In genomic region chr11:114933591-114933990, GRCm38 (mm10) we compare ENCODE assay signal across 30 mouse cellular contexts. TPM values are rescaled to one million over a fixed set of nuclear protein-coding genes. Genes with fewer than 3 reads are reported as not detected.
DNase-seq lines count a peak whose midpoint lies in the region; ATAC-seq and TF ChIP-seq lines count a peak whose summit lies in the region.
"Had no signal": no experiment of that assay in that cellular context is flagged by ENCODE, and none has a peak within 500 bp of the region (broad histone marks: within the 10 kb centered on the region; RNA-seq: fewer than 3 reads in every experiment).

No protein-coding gene starts in this region.

- ATAC-seq in erythroblast, adult 5-6 weeks (replicated peaks; ENCODE audit: low FRiP score, poor library complexity, severe bottlenecking), result no peak
- ATAC-seq: CD4-positive, CD25-positive, alpha-beta regulatory T cell, adult 4 months; forebrain, embryonic 16.5 days had no signal

- no peak overlapping the region for H3K27ac ChIP-seq in gastrocnemius, adult 2 months
- no peak overlapping the region for H3K27ac ChIP-seq in limb, embryonic 10.5 days
- no peak overlapping the region for H3K27ac ChIP-seq in hindbrain, embryonic 10.5 days
- H3K27ac ChIP-seq: embryonic facial prominence, embryonic 15.5 days; heart, embryonic 15.5 days; hindbrain, embryonic 14.5 days; left cerebral cortex, adult 2 months; liver, embryonic 14.5 days; midbrain, embryonic 12.5 days had no signal

- intact Hi-C loops in gastrocnemius, adult 2 months (cut with DNase I), result no loop called here
- intact Hi-C loops in gastrocnemius, postnatal 14 days (cut with DNase I; ENCODE audit: low total_unique reads), result no loop called here

- no peak for DNase-seq in gastrocnemius, adult 2 months
- DNase-seq in gastrocnemius, postnatal 14 days, result no peak
- peak; percentile 29 for DNase-seq in lung, postnatal 36 days
- DNase-seq in lung, postnatal 14 days, result no peak
- DNase-seq in limb, embryonic 10.5 days (ENCODE audit: low spot score), result peak; percentile 24
- no peak for DNase-seq in hindbrain, embryonic 10.5 days (ENCODE audit: low spot score)
- DNase-seq: adrenal gland, postnatal 25 days; gastrocnemius, postnatal 36 days; heart, postnatal 36 days; kidney, adult 8-10 months; kidney, postnatal 10 days; right cerebral cortex, postnatal 25 days; thymus, adult 18-20 months; thymus, postnatal 36 days had no signal

- WGBS in limb, embryonic 10.5 days, result 84% methylated on average over 4 of the region's 4 CpGs
- 81% methylated on average over 4 of the region's 4 CpGs for WGBS in hindbrain, embryonic 10.5 days

- no peaks in the 10 kb centered on the region for H3K36me3 ChIP-seq in limb, embryonic 10.5 days
- no peaks in the 10 kb centered on the region for H3K36me3 ChIP-seq in myocyte (ENCODE audit: control insufficient read depth, insufficient read depth)
- no peaks in the 10 kb centered on the region for H3K36me3 ChIP-seq in hindbrain, embryonic 10.5 days
- H3K36me3 ChIP-seq: embryonic facial prominence, embryonic 15.5 days; heart, embryonic 15.5 days; midbrain, embryonic 12.5 days had no signal

- H3K9me3 ChIP-seq in limb, embryonic 10.5 days (replicated peaks), result no peaks in the 10 kb centered on the region
- H3K9me3 ChIP-seq in hindbrain, embryonic 10.5 days, result no peaks in the 10 kb centered on the region
- H3K9me3 ChIP-seq: embryonic facial prominence, embryonic 15.5 days; heart, embryonic 15.5 days; midbrain, embryonic 12.5 days had no signal

- no peak overlapping the region for H3ac ChIP-seq in myocyte (ENCODE audit: control insufficient read depth, insufficient read length)

- TF ChIP-seq POLR2A in myocyte (IDR thresholded peaks at IDR 0.05; ENCODE audit: insufficient read length, low read depth), result no peak

- H3K4me1 ChIP-seq in limb, embryonic 10.5 days, result no peaks in the 10 kb centered on the region
- no peaks in the 10 kb centered on the region for H3K4me1 ChIP-seq in hindbrain, embryonic 10.5 days (replicated peaks)
- H3K4me1 ChIP-seq: embryonic facial prominence, embryonic 15.5 days; midbrain, embryonic 12.5 days had no signal

- TF ChIP-seq CTCF in gastrocnemius, adult 2 months (IDR thresholded peaks at IDR 0.05), result no peak

- no peaks in the 10 kb centered on the region for H3K27me3 ChIP-seq in limb, embryonic 10.5 days (ENCODE audit: low read depth, poor library complexity, severe bottlenecking)
- no peaks in the 10 kb centered on the region for H3K27me3 ChIP-seq in myocyte (ENCODE audit: control insufficient read depth, insufficient read depth, insufficient read length)
- H3K27me3 ChIP-seq in hindbrain, embryonic 10.5 days (ENCODE audit: insufficient read depth, poor library complexity, severe bottlenecking), result peaks cover 4% of the 10 kb centered on the region; the same call in 1 of the 2 replicates
- H3K27me3 ChIP-seq: embryonic facial prominence, embryonic 15.5 days; heart, embryonic 15.5 days; midbrain, embryonic 12.5 days had no signal

- no peaks in the 10 kb centered on the region for H3K79me2 ChIP-seq in myocyte (ENCODE audit: control insufficient read depth, insufficient read depth)

- H3K4me3 ChIP-seq in gastrocnemius, adult 2 months, result peak overlapping the region; percentile 36
- no peak overlapping the region for H3K4me3 ChIP-seq in limb, embryonic 10.5 days
- H3K4me3 ChIP-seq in myocyte, result no peak overlapping the region
- H3K4me3 ChIP-seq in hindbrain, embryonic 10.5 days, result no peak overlapping the region
- H3K4me3 ChIP-seq: embryonic facial prominence, embryonic 15.5 days; heart, embryonic 15.5 days; left cerebral cortex, adult 2 months; midbrain, embryonic 12.5 days had no signal

- H3K4me2 ChIP-seq in myocyte (ENCODE audit: low read depth), result peak overlapping the region; percentile 13
- H3K4me2 ChIP-seq: embryonic facial prominence, embryonic 15.5 days; heart, embryonic 15.5 days; hindbrain, embryonic 14.5 days; midbrain, embryonic 12.5 days had no signal

TF ChIP-seq in myocyte, 11 proteins besides CTCF, POLR2A, EP300 and RAD21:
- TF ChIP-seq TCF12 (IDR thresholded peaks at IDR 0.05; ENCODE audit: insufficient read depth, poor library complexity, severe bottlenecking) (no peak), REST (IDR thresholded peaks at IDR 0.05; ENCODE audit: insufficient read depth, insufficient read length) (no peak), USF1 (IDR thresholded peaks at IDR 0.05; ENCODE audit: low read depth) (no peak), E2F4 (IDR thresholded peaks at IDR 0.05; ENCODE audit: insufficient read depth) (no peak), CEBPB (IDR thresholded peaks at IDR 0.05; ENCODE audit: insufficient read depth, poor library complexity, severe bottlenecking) (no peak), SRF (IDR thresholded peaks at IDR 0.05; ENCODE audit: control insufficient read depth, insufficient read length, low read depth) (no peak), POLR2AphosphoS2 (IDR thresholded peaks at IDR 0.05; ENCODE audit: insufficient read length, low read depth) (no peak), MYOG (IDR thresholded peaks at IDR 0.05; ENCODE audit: control insufficient read depth in 1 of 3, insufficient read depth in 1 of 3, insufficient read length in 2 of 3, low read depth in 2 of 3) (no peak), MAX (IDR thresholded peaks at IDR 0.05; ENCODE audit: low read depth) (no peak), MYOD1 (IDR thresholded peaks at IDR 0.05; ENCODE audit: control insufficient read depth in 1 of 3, insufficient read length in 2 of 3, low read depth in 2 of 3) (no peak)
TF ChIP-seq in myocyte: peak in this region for 0.

RNA-seq across cellular contexts. Expression of gene Cd300lb, which starts 0.6 kb away (rescaled TPM):
- total RNA-seq in gastrocnemius, adult 2 months (2021), result under 1 TPM; 0.15 to 0.42 TPM
- total RNA-seq in gastrocnemius, postnatal 14 days (2021), result under 1 TPM; 0.13 to 0.78 TPM
- not detected in 2 replicates for polyA plus RNA-seq in limb, embryonic 10.5 days (2016; fragmentation: Nextera tagmentation; extraction: Ambion mirVana)
- polyA plus RNA-seq in myocyte (2012; fragmentation: generic; extraction: Trizol), result 0.11 TPM
- polyA plus RNA-seq in hindbrain, embryonic 10.5 days (2016; fragmentation: Nextera tagmentation; extraction: Ambion mirVana), result 0.05 and 0.06 TPM in 2 replicates
- 9.2 and 20.9 TPM in 2 replicates for total RNA-seq in erythroblast, adult 5-6 weeks (2015; ENCODE audit: low replicate concordance)
- total RNA-seq in erythroblast, adult 5-6 weeks (2017; ENCODE audit: low replicate concordance), result 9.6 and 14.8 TPM in 2 replicates
- total RNA-seq: left cerebral cortex, adult 2 months had no signal
- polyA plus RNA-seq: limb, embryonic 11.5 days had no signal

RNA-seq across cellular contexts. Expression of gene Cd300c, which starts 35.4 kb away (rescaled TPM):
- total RNA-seq in gastrocnemius, adult 2 months (2021), result not detected
- not detected for total RNA-seq in gastrocnemius, postnatal 14 days (2021)
- polyA plus RNA-seq in limb, embryonic 10.5 days (2016; fragmentation: Nextera tagmentation; extraction: Ambion mirVana), result not detected in 2 replicates
- not detected for polyA plus RNA-seq in myocyte (2012; fragmentation: generic; extraction: Trizol)
- polyA plus RNA-seq in hindbrain, embryonic 10.5 days (2016; fragmentation: Nextera tagmentation; extraction: Ambion mirVana), result not detected in 2 replicates
- total RNA-seq in erythroblast, adult 5-6 weeks (2015; ENCODE audit: low replicate concordance), result not detected in 2 replicates
- 0.60 and 2.2 TPM in 2 replicates for total RNA-seq in erythroblast, adult 5-6 weeks (2017; ENCODE audit: low replicate concordance)
- total RNA-seq: adrenal gland, postnatal 25 days; gastrocnemius, postnatal 36 days; heart, adult 8-10 months; heart, postnatal 36 days; layer of hippocampus, postnatal 10 days; left cerebral cortex, adult 2 months had no signal
- polyA plus RNA-seq: CD4-positive, CD25-positive, alpha-beta regulatory T cell, adult 4 months; embryonic facial prominence, embryonic 15.5 days; forebrain, embryonic 16.5 days; heart, embryonic 15.5 days; hindbrain, embryonic 14.5 days; intestine, embryonic 14.5 days; limb, embryonic 11.5 days; liver, embryonic 14.5 days; midbrain, embryonic 12.5 days; neural tube, embryonic 11.5 days; stomach, embryonic 16.5 days had no signal

RNA-seq across cellular contexts. Expression of gene Cd300a, which starts 43.8 kb away (rescaled TPM):
- total RNA-seq in gastrocnemius, adult 2 months (2021), result under 1 TPM; 0.50 to 0.66 TPM
- total RNA-seq in gastrocnemius, postnatal 14 days (2021), result under 1 TPM; 0.55 to 0.84 TPM
- polyA plus RNA-seq in limb, embryonic 10.5 days (2016; fragmentation: Nextera tagmentation; extraction: Ambion mirVana), result 0.49 and 0.67 TPM in 2 replicates
- polyA plus RNA-seq in myocyte (2012; fragmentation: generic; extraction: Trizol), result 0.40 TPM
- 0.81 and 1.0 TPM in 2 replicates for polyA plus RNA-seq in hindbrain, embryonic 10.5 days (2016; fragmentation: Nextera tagmentation; extraction: Ambion mirVana)
- 3.8 and 4.8 TPM in 2 replicates for total RNA-seq in erythroblast, adult 5-6 weeks (2015; ENCODE audit: low replicate concordance)
- total RNA-seq in erythroblast, adult 5-6 weeks (2017; ENCODE audit: low replicate concordance), result 3.7 and 7.1 TPM in 2 replicates

RNA-seq across cellular contexts. Expression of gene Cd300ld, which starts 56.1 kb away (rescaled TPM):
- under 1 TPM; 0.13 to 0.22 TPM for total RNA-seq in gastrocnemius, adult 2 months (2021)
- total RNA-seq in gastrocnemius, postnatal 14 days (2021), result under 1 TPM; 0.24 to 0.37 TPM
- not detected in 2 replicates for polyA plus RNA-seq in limb, embryonic 10.5 days (2016; fragmentation: Nextera tagmentation; extraction: Ambion mirVana)
- polyA plus RNA-seq in myocyte (2012; fragmentation: generic; extraction: Trizol), result not detected
- 0.08 TPM in 1 of 2 replicates, not detected in the other for polyA plus RNA-seq in hindbrain, embryonic 10.5 days (2016; fragmentation: Nextera tagmentation; extraction: Ambion mirVana)
- 5.2 and 9.2 TPM in 2 replicates for total RNA-seq in erythroblast, adult 5-6 weeks (2015; ENCODE audit: low replicate concordance)
- 3.1 and 5.4 TPM in 2 replicates for total RNA-seq in erythroblast, adult 5-6 weeks (2017; ENCODE audit: low replicate concordance)
- polyA plus RNA-seq: CD4-positive, CD25-positive, alpha-beta regulatory T cell, adult 4 months; forebrain, embryonic 16.5 days had no signal

Comparison
In these comparisons a context has a peak if more than half of its experiments do, and no peak if none do; other contexts are left out.
1. DNase-seq: peak in lung, postnatal 36 days (single experiment) and limb, embryonic 10.5 days (single experiment); none in gastrocnemius, adult 2 months (single experiment), gastrocnemius, postnatal 14 days (single experiment), lung, postnatal 14 days (single experiment) and hindbrain, embryonic 10.5 days (single experiment).
2. RNA of gene Cd300lb, which starts 0.6 kb away (total RNA-seq): 9.2 to 20.9 TPM in erythroblast, adult 5-6 weeks; 0.13 to 0.78 TPM in gastrocnemius, postnatal 14 days and 0.15 to 0.42 TPM in gastrocnemius, adult 2 months; every median in the first group is over 4 times any median in the second.